Mouse (Mus musculus) thymus, postnatal 36 days (tissue): ENCODE data around the gene Dusp13.

Source experiments
- DNase-seq, 2 experiments: peaks; one replicate each; pipeline ENCODE4 v3.0.0; 2022; ENCODE audit warnings: mixed read lengths in 2 of 2

The Dusp13 gene

GRCm38 (mm10) chr14:21750881-21751542 lies at the start of gene Dusp13:
Dusp13 (minus strand) TSS chr14:21751181.
- DNase-seq = peak; percentile 50

- no peak for DNase-seq
Measured at GRCm38 (mm10) chr14:21800641-21801040, 49.7 kb upstream of the Dusp13 start.

GRCm38 (mm10) chr14:21792250-21792649 lies 41.3 kb upstream of the Dusp13 start:
- no peak for DNase-seq

- DNase-seq = no peak
Measured at GRCm38 (mm10) chr14:21791722-21792121, 40.7 kb upstream of the Dusp13 start.

- no peak for DNase-seq
Measured at GRCm38 (mm10) chr14:21790585-21791251, 39.7 kb upstream of the Dusp13 start.

- DNase-seq = no peak
Measured at GRCm38 (mm10) chr14:21788121-21788520, 37.1 kb upstream of the Dusp13 start.

GRCm38 (mm10) chr14:21787374-21787773 lies 36.4 kb upstream of the Dusp13 start:
- DNase-seq = no peak

GRCm38 (mm10) chr14:21786500-21786899 lies 35.5 kb upstream of the Dusp13 start:
- no peak for DNase-seq

- no peak for DNase-seq
Measured at GRCm38 (mm10) chr14:21776201-21776600, 25.2 kb upstream of the Dusp13 start.

GRCm38 (mm10) chr14:21773946-21774345 lies 23.0 kb upstream of the Dusp13 start:
- DNase-seq = no peak

GRCm38 (mm10) chr14:21772506-21773281 lies 21.7 kb upstream of the Dusp13 start:
- DNase-seq = no peak

GRCm38 (mm10) chr14:21766398-21766958 lies 15.5 kb upstream of the Dusp13 start:
- no peak for DNase-seq

- DNase-seq = no peak
Measured at GRCm38 (mm10) chr14:21765754-21766397, 14.9 kb upstream of the Dusp13 start.

GRCm38 (mm10) chr14:21764646-21765045 lies 13.7 kb upstream of the Dusp13 start:
- DNase-seq = no peak

- no peak for DNase-seq
Measured at GRCm38 (mm10) chr14:21763736-21764135, 12.8 kb upstream of the Dusp13 start.

- no peak for DNase-seq
Measured at GRCm38 (mm10) chr14:21761560-21761959, 10.6 kb upstream of the Dusp13 start.

GRCm38 (mm10) chr14:21753367-21753766 lies 2.4 kb upstream of the Dusp13 start:
- no peak for DNase-seq

- DNase-seq = no peak
Measured at GRCm38 (mm10) chr14:21752411-21752810, 1.4 kb upstream of the Dusp13 start.

- DNase-seq = peak; percentile 77 to 80
Measured at GRCm38 (mm10) chr14:21750008-21750880, 737 bp downstream of the Dusp13 start, which contains the start of gene Samd8. Samd8 (plus strand) TSS chr14:21750531.

GRCm38 (mm10) chr14:21748142-21748870 lies 2.7 kb downstream of the Dusp13 start:
- peak in 1 of 2 experiments; percentile 38 for DNase-seq
